Mouse (Mus musculus): ENCODE results near the gene Rpl5. TPM values are rescaled to one million over a fixed set of nuclear protein-coding genes. Genes with fewer than 3 reads are reported as not detected.
"Not testable (repeated sequence)": the region's sequence is repeated elsewhere in the genome, so short reads cannot be mapped to it uniquely, and the experiment has no call there.

Gene Rpl5
- polyA plus RNA-seq, 1 experiment: 161 TPM

GRCm38 (mm10) chr5:107933202-107933974, 33.1 kb downstream of the Rpl5 start:
- Histone ChIP-seq H3K4me3 (ENCODE audit: insufficient read depth, poor library complexity, severe bottlenecking) (no peak overlapping the region), H3K79me3 (ENCODE audit: low read depth) (peaks cover 2% of the 10 kb centered on the region), H3K27me3 (ENCODE audit: control insufficient read depth, insufficient read depth, insufficient read length) (no peaks in the 10 kb centered on the region), H3K36me3 (ENCODE audit: control insufficient read depth, insufficient read depth) (no peaks in the 10 kb centered on the region), H3ac (ENCODE audit: control insufficient read depth, insufficient read length, low read depth) (no peak overlapping the region), H3K79me2 (ENCODE audit: control insufficient read depth, insufficient read depth) (no peaks in the 10 kb centered on the region)
- TF ChIP-seq CTCF (IDR thresholded peaks at IDR 0.05; ENCODE audit: control insufficient read depth, insufficient read depth, insufficient read length): no peak
- no peak for TF ChIP-seq MYOD1 (IDR thresholded peaks at IDR 0.05; ENCODE audit: control insufficient read depth, insufficient read length, low read depth)
- TF ChIP-seq MYOG (IDR thresholded peaks at IDR 0.05; ENCODE audit: control insufficient read depth, extremely low read depth, insufficient read length): no peak
- no peak for TF ChIP-seq MAX (IDR thresholded peaks at IDR 0.05)
- no peak for TF ChIP-seq CEBPB (IDR thresholded peaks at IDR 0.05; ENCODE audit: low read depth)
- TF ChIP-seq FOSL1 (IDR thresholded peaks at IDR 0.05; ENCODE audit: insufficient read depth, low read length, poor library complexity, severe bottlenecking): no peak
- no peak for TF ChIP-seq USF1 (IDR thresholded peaks at IDR 0.05; ENCODE audit: low read depth)

GRCm38 (mm10) chr5:107934770-107935543, 34.7 kb downstream of the Rpl5 start:
- peaks cover 2% of the 10 kb centered on the region for H3K79me3 ChIP-seq (ENCODE audit: low read depth)
- no peak overlapping the region for H3ac ChIP-seq (ENCODE audit: control insufficient read depth, insufficient read length, low read depth)
- no peaks in the 10 kb centered on the region for H3K79me2 ChIP-seq (ENCODE audit: control insufficient read depth, insufficient read depth)
- no peak overlapping the region for H3K4me3 ChIP-seq (ENCODE audit: insufficient read depth, poor library complexity, severe bottlenecking)
- no peaks in the 10 kb centered on the region for H3K27me3 ChIP-seq (ENCODE audit: control insufficient read depth, insufficient read depth, insufficient read length)
- no peak for TF ChIP-seq MAX (IDR thresholded peaks at IDR 0.05)
- TF ChIP-seq MYOD1 (IDR thresholded peaks at IDR 0.05; ENCODE audit: control insufficient read depth, insufficient read length, low read depth): no peak
- no peak for TF ChIP-seq MYOG (IDR thresholded peaks at IDR 0.05; ENCODE audit: control insufficient read depth, extremely low read depth, insufficient read length)
- TF ChIP-seq CTCF (IDR thresholded peaks at IDR 0.05; ENCODE audit: control insufficient read depth, insufficient read depth, insufficient read length): no peak
- TF ChIP-seq FOSL1 (IDR thresholded peaks at IDR 0.05; ENCODE audit: insufficient read depth, low read length, poor library complexity, severe bottlenecking): no peak
- TF ChIP-seq CEBPB (IDR thresholded peaks at IDR 0.05; ENCODE audit: low read depth): no peak
- TF ChIP-seq USF1 (IDR thresholded peaks at IDR 0.05; ENCODE audit: low read depth): no peak
- no peaks in the 10 kb centered on the region for H3K36me3 ChIP-seq (ENCODE audit: control insufficient read depth, insufficient read depth)

- Histone ChIP-seq H3K79me3 (ENCODE audit: low read depth) (peaks cover 2% of the 10 kb centered on the region), H3ac (ENCODE audit: control insufficient read depth, insufficient read length, low read depth) (no peak overlapping the region), H3K36me3 (ENCODE audit: control insufficient read depth, insufficient read depth) (no peaks in the 10 kb centered on the region), H3K79me2 (ENCODE audit: control insufficient read depth, insufficient read depth) (no peaks in the 10 kb centered on the region), H3K4me3 (ENCODE audit: insufficient read depth, poor library complexity, severe bottlenecking) (no peak overlapping the region), H3K27me3 (ENCODE audit: control insufficient read depth, insufficient read depth, insufficient read length) (no peaks in the 10 kb centered on the region)
- TF ChIP-seq FOSL1 (IDR thresholded peaks at IDR 0.05; ENCODE audit: insufficient read depth, low read length, poor library complexity, severe bottlenecking): no peak
- TF ChIP-seq CTCF (IDR thresholded peaks at IDR 0.05; ENCODE audit: control insufficient read depth, insufficient read depth, insufficient read length): no peak
- no peak for TF ChIP-seq CEBPB (IDR thresholded peaks at IDR 0.05; ENCODE audit: low read depth)
- no peak for TF ChIP-seq MAX (IDR thresholded peaks at IDR 0.05)
- TF ChIP-seq USF1 (IDR thresholded peaks at IDR 0.05; ENCODE audit: low read depth): no peak
- TF ChIP-seq MYOG (IDR thresholded peaks at IDR 0.05; ENCODE audit: control insufficient read depth, extremely low read depth, insufficient read length): no peak
- TF ChIP-seq MYOD1 (IDR thresholded peaks at IDR 0.05; ENCODE audit: control insufficient read depth, insufficient read length, low read depth): no peak
Measured at GRCm38 (mm10) chr5:107936625-107937389, 36.5 kb downstream of the Rpl5 start.

- not testable (repeated sequence) for H3K79me3 ChIP-seq (ENCODE audit: low read depth); H3K36me3 ChIP-seq (ENCODE audit: control insufficient read depth, insufficient read depth); H3K4me3 ChIP-seq (ENCODE audit: insufficient read depth, poor library complexity, severe bottlenecking); H3K79me2 ChIP-seq (ENCODE audit: control insufficient read depth, insufficient read depth); H3ac ChIP-seq (ENCODE audit: control insufficient read depth, insufficient read length, low read depth); H3K27me3 ChIP-seq (ENCODE audit: control insufficient read depth, insufficient read depth, insufficient read length)
Measured at GRCm38 (mm10) chr5:107938483-107938882, 38.2 kb downstream of the Rpl5 start.

GRCm38 (mm10) chr5:107938886-107939285, 38.6 kb downstream of the Rpl5 start:
- TF ChIP-seq USF1 (IDR thresholded peaks at IDR 0.05; ENCODE audit: low read depth) (no peak), MYOG (IDR thresholded peaks at IDR 0.05; ENCODE audit: control insufficient read depth, extremely low read depth, insufficient read length) (no peak), FOSL1 (IDR thresholded peaks at IDR 0.05; ENCODE audit: insufficient read depth, low read length, poor library complexity, severe bottlenecking) (no peak), CTCF (IDR thresholded peaks at IDR 0.05; ENCODE audit: control insufficient read depth, insufficient read depth, insufficient read length) (no peak), MAX (IDR thresholded peaks at IDR 0.05) (no peak)
- no peaks in the 10 kb centered on the region for H3K36me3 ChIP-seq (ENCODE audit: control insufficient read depth, insufficient read depth)
- no peaks in the 10 kb centered on the region for H3K27me3 ChIP-seq (ENCODE audit: control insufficient read depth, insufficient read depth, insufficient read length)
- no peak overlapping the region for H3ac ChIP-seq (ENCODE audit: control insufficient read depth, insufficient read length, low read depth)
- peaks cover 4% of the 10 kb centered on the region for H3K79me3 ChIP-seq (ENCODE audit: low read depth)
- no peak overlapping the region for H3K4me3 ChIP-seq (ENCODE audit: insufficient read depth, poor library complexity, severe bottlenecking)
- H3K79me2 ChIP-seq (ENCODE audit: control insufficient read depth, insufficient read depth): no peaks in the 10 kb centered on the region
